Mouse (Mus musculus) kidney, postnatal 0 days (tissue): ENCODE measurements around the gene Ttk. TPM values are rescaled to one million over a fixed set of nuclear protein-coding genes. Genes with fewer than 3 reads are reported as not detected.

Experiments used
- ATAC-seq: fragments of 200-750 bp; cut with Nextera tagmentation; replicated peaks from 2 replicates; pipeline ENCODE4 v1.8.0; 2017; ENCODE audit warnings: low read depth, moderate number of reproducible peaks, moderate TSS enrichment, moderate library complexity; ENCODE audit not compliant: low FRiP score
- DNase-seq: peaks from one replicate; pipeline ENCODE4 v3.0.0-alpha.2; 2016; ENCODE audit warnings: low spot score
- H3K27ac ChIP-seq: fragments of 300-500 bp; sonication (generic); 2 replicates; pipeline ENCODE4 v1.5.1; 2014; ENCODE audit warnings: mild to moderate bottlenecking
- H3K27me3 ChIP-seq: fragments of 300-500 bp; sonication (generic); 2 replicates; pipeline ENCODE4 v1.6.1; 2014; ENCODE audit warnings: low read length, mixed read lengths; ENCODE audit not compliant: insufficient read depth
- H3K36me3 ChIP-seq: fragments of 300-500 bp; sonication (generic); 2 replicates; pipeline ENCODE4 v1.6.1; 2014; ENCODE audit warnings: low read length, mixed read lengths; ENCODE audit not compliant: insufficient read depth
- H3K4me1 ChIP-seq: fragments of 300-500 bp; sonication (generic); replicated peaks from 2 replicates; pipeline ENCODE4 v1.6.1; 2014; ENCODE audit warnings: antibody characterized with exemption, low read length, mixed read lengths; ENCODE audit not compliant: insufficient read depth
- H3K4me2 ChIP-seq: fragments of 300-500 bp; sonication (generic); 2 replicates; pipeline ENCODE4 v1.6.1; 2014; ENCODE audit warnings: mild to moderate bottlenecking, low read length, moderate library complexity, mixed read lengths
- H3K4me3 ChIP-seq: fragments of 300-500 bp; sonication (generic); replicated peaks from 2 replicates; pipeline ENCODE4 v1.5.1; 2014; ENCODE audit warnings: low read depth, low read length
- H3K9ac ChIP-seq: fragments of 300-500 bp; sonication (generic); 2 replicates; pipeline ENCODE4 v1.6.1; 2014; ENCODE audit warnings: low read depth, low read length
- H3K9me3 ChIP-seq: fragments of 300-500 bp; sonication (generic); replicated peaks from 2 replicates; pipeline ENCODE4 v1.6.1; 2016; ENCODE audit warnings: low read length, inconsistent platforms, mixed read lengths
- CTCF ChIP-seq: IDR thresholded peaks from 2 replicates; pipeline ENCODE4 v1.5.1; 2016; ENCODE audit warnings: antibody characterized with exemption, low read depth, mild to moderate bottlenecking, moderate library complexity
- WGBS: fragments of 180-500 bp; shearing (Covaris S2); extraction: QIAGEN DNeasy Blood & Tissue Kit; methylation state at CpG from one replicate; pipeline ENCODE4 v1.1.7; 2014; 5-methylcytosine and 5-hydroxymethylcytosine counted together
- polyA plus RNA-seq: library from polyadenylated mRNA; unstranded; fragments of >200 nt; fragmentation: Nextera tagmentation; extraction: Ambion mirVana; gene quantifications from 2 replicates; pipeline ENCODE4 v1.2.1, GENCODE M21; 2015

Ttk gene
- polyA plus RNA-seq, 1 experiment from 2014 or later, result 11.5 TPM

- Histone ChIP-seq H3K4me2 (no peak overlapping the region), H3K4me3 (no peak overlapping the region), H3K27ac (no peak overlapping the region), H3K36me3 (no peaks in the 10 kb centered on the region), H3K27me3 (no peaks in the 10 kb centered on the region), H3K4me1 (no peaks in the 10 kb centered on the region), H3K9ac (no peak overlapping the region), H3K9me3 (no peaks in the 10 kb centered on the region)
- TF ChIP-seq CTCF, result no peak
- DNase-seq (no peak), ATAC-seq (no peak)
- 82% methylated on average over 2 of the region's 2 CpGs for WGBS
Measured at GRCm38 (mm10) chr9:83910926-83911325, 76.4 kb downstream of the Ttk start.

Other genes with a start within 250 kb of the Ttk start
- gene Elovl4, start 28.4 kb upstream of the Ttk start, polyA plus RNA-seq, result 5.5 TPM in 2 replicates
- 50.6 and 50.7 TPM in 2 replicates for gene Bckdhb, start 90.5 kb downstream of the Ttk start, polyA plus RNA-seq